Mouse (Mus musculus): ENCODE data around the gene Cebpa.

- no peak for TF ChIP-seq POLR2A (IDR thresholded peaks at IDR 0.05; ENCODE audit: control insufficient read depth in 1 of 2, insufficient read depth in 1 of 2, low read depth in 1 of 2, low read length in 2 of 2, poor library complexity in 1 of 2)
- no peak for TF ChIP-seq MYB (IDR thresholded peaks at IDR 0.05; ENCODE audit: low read depth, low read length)
- TF ChIP-seq MAX (IDR thresholded peaks at IDR 0.05; ENCODE audit: low read length), result no peak
- TF ChIP-seq TAL1 (IDR thresholded peaks at IDR 0.05; ENCODE audit: low read length), result no peak
- no peak for TF ChIP-seq CTCF (IDR thresholded peaks at IDR 0.05 in 2 of 3, conservative IDR thresholded peaks at IDR 0.05 in 1 of 3; ENCODE audit: control insufficient read depth in 1 of 3, insufficient read depth in 1 of 3, low read depth in 2 of 3, low read length in 3 of 3, poor library complexity in 1 of 3, severe bottlenecking in 1 of 3)
- no peak for TF ChIP-seq USF2 (IDR thresholded peaks at IDR 0.05; ENCODE audit: borderline replicate concordance in 1 of 2, insufficient read depth in 1 of 2, low read depth in 1 of 2, low read length in 2 of 2)
Observed at GRCm38 (mm10) chr7:35130888-35131287, 11.8 kb downstream of the Cebpa start.
